Mouse (Mus musculus): ENCODE measurements around the gene Arhgap11a.

The Arhgap11a gene

DNA sequence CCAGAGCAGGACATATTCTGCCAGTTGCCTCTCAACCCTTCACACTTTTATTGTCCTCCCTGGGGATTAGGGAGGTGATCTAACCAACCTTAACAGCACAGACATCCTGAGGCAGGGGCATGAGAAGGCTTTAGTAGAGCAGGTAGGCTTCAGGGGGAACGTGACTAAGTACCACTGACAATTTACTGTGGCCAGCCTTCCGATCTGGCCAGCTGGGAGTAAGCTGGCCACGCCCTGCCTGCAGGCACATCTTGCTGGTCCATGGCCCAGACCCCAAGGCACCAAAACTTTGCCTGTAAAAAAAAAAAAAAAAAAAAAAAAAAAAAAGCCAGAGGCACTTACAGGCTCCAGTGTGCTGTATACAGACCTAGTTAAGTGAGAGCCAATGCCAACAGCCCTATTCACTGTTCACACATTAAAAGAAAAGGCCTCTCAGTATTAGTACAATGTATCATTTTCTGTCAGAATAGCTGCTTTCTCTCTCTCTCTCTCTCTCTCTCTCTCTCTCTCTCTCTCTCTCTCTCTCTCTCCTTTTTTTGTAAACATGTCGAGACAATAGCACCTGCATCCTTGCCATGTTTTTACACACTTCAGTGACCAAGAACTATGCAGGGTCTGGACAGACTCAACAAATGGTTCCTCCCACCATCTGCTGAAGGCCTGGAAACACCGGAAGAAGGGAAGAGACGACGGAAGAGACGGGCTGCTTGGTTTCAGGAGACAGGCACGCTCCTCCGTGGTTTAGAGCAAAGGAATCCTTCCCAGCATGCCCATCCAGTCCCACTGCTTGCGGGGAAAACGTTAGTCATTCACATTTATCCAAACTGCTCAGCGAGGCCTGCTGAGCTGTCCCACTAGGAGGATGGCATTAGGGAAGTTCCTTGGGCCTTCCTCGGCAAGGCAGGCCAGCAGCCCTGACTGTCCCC lies 30.5 kb downstream of the Arhgap11a start:
- DNase-seq, result peak; percentile 37 to 41

DNA sequence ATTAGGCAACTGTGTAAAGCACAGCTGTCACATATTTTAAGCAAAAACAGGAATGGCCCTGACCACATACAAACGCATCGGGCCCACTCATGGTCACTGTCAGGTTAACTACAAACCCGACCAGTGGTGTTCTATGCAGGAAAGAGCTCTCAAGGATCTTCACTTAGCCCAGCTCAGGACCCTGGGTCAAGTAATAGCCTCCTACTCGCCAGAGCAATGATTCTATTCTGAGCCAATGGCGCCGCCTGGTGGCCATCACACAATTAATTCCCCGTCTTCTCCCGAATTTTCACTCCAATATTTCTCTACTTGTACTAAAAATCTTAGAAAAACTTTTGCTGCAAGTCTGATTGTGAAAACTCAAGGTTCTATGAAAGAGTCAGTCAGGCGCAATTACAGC lies 40.8 kb downstream of the Arhgap11a start:
- DNase-seq, result peak; percentile 63 to 81

DNA sequence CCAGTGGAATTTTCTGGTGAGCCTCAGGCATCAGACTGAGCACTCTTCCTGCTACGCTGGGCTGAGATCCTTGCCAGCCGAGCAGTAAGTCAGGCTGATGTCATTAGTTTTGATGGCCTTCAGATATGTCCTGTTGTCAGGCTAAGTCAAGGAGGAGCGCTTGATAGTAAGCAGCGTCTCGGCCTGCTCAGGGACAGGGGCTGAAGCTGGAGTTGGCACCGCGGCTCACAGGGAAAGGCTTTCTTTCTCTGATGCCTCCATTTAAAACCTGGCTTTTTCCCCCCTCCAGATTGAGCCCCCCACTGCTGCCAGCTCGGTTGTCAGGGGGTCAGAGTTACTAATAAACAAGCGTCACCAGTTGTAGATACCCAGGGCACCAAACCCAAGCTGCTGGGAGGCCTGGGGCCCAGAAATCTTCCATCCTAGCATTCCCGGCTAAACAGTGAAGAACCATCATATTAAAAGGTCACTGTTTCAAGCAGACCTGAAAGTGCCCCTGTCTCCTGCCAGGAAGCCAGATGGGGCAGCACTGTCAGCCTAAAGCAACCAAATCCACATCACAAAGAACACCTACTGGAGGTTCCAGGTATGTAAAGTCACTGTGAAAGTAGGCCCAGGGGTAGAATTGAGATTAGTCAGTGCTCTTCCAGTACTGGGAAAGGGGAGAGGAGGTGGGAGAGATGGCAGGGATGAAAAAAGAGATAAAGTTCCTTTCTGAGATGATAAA lies 41.4 kb downstream of the Arhgap11a start:
- DNase-seq, result peak; percentile 59 to 65

- DNase-seq, result no peak
Measured at GRCm38 (mm10) chr2:113805765-113806164, 42.7 kb downstream of the Arhgap11a start.

- peak; percentile 71 to 81 for DNase-seq
Measured at GRCm38 (mm10) chr2:113803753-113804152, 44.7 kb downstream of the Arhgap11a start.

DNA sequence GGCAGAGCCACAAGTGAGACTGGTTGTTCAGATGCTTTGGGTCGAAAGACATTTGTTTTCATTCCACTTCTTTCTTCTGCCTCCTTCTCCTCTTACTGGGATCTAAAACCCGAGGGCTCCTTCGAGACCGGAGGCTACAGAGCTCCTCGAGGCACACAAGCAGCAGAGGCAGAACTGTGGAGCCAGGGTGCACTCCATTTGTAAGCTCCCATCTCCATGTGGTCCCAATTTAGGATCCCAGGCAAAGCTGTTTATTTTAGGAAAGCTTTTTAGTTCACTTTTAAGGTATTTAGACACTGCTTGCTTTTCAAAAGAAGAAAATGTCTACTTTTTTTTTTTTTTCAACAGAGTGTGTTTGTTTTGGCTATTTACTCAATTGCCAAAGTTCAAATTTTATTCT lies 47.6 kb downstream of the Arhgap11a start:
- DNase-seq, result no peak

DNA sequence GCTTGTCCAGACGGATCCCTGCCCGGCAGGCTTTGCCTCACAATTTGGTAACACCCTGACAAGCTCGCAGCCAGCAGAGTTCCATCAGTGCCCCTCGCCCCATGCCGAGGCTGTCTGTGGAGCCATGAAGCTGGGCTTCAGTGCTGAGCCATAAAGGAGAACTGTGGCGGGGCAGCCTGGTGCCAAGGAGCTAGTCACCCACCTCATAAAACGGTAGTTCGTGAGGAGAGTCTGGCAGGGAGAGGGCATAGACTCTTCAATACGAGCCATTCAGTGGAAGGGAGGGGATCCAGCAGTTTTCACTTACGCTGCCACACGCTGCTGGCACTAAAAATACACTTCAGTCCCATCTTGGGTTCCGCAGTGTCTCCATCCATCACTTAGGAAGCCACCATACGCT lies 49.9 kb downstream of the Arhgap11a start:
- DNase-seq, result peak in 1 of 2 experiments; percentile 38

DNA sequence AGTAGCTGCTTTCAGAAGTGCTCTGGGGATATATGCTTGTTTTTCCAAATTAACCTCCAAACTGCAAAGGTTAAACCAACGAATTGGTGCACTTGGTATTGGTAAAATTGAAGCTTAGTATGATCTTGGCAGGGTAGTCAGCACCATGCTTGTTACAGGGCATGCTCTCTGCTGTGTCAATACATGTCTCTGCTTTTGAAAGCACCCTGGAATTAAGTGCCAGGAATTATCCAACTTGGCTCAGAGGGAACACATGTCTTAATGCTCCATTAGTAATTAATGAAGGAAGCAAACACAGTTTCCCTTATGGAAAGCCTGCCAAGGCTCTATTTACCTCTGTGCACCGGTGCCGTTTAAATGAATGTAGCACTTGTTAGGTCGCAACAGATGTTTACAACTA lies 53.3 kb downstream of the Arhgap11a start:
- no peak for DNase-seq

- no peak for DNase-seq
Measured at GRCm38 (mm10) chr2:113793521-113793920, 54.9 kb downstream of the Arhgap11a start.

DNA sequence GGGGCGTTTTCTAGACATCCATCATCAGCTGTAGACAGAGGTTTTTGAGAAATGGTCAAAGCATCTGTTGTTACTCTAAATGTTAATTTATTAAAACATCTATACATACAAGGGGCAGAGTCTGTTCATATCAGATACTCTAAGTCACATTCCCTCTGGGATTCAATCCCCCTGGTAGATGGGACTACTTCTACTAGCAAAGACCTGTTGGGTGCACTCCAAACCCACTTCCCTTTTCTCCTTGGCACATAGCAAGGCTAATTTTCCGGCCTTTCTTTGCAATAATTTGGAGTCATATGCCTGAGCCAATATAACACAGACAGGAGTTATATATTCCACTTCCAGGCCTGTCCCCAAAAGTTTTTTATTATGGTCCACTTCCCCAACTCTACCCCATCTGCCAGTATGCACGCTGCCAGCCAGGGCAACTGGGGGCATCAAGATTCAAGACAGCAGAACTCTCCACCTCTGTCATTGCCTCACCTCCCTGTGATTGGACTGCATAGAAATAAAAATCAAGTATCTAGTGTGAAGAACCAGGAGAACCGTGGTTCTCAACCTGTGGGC lies 59.6 kb downstream of the Arhgap11a start:
- no peak for DNase-seq

GRCm38 (mm10) chr2:113787882-113788281 lies 60.6 kb downstream of the Arhgap11a start:
- no peak for DNase-seq

DNA sequence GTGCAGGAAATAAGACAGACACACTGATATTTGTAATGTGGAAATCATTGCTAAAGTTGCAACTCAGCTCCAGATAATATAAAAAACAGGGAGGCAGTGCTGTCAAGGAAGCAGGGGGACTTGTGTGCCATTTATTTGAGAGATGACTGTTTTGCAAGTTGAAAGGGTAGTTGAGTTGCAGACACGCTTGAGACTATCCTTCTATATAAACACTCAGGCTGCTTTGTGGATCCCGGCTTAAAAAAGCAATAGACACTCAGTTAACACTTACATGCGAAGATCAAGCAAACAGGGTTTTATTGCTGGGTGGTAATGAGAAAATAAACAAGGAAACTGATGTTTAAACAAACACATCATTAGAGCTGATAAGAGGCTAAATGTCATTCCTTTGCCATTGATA lies 63.6 kb downstream of the Arhgap11a start:
- no peak for DNase-seq

- no peak for DNase-seq
Measured at GRCm38 (mm10) chr2:113781521-113781920, 66.9 kb downstream of the Arhgap11a start.

Data from cerebellum, adult 18-20 months (tissue).